Mouse (Mus musculus): ENCODE results near the gene Mrpl16.

The Mrpl16 gene

DNA sequence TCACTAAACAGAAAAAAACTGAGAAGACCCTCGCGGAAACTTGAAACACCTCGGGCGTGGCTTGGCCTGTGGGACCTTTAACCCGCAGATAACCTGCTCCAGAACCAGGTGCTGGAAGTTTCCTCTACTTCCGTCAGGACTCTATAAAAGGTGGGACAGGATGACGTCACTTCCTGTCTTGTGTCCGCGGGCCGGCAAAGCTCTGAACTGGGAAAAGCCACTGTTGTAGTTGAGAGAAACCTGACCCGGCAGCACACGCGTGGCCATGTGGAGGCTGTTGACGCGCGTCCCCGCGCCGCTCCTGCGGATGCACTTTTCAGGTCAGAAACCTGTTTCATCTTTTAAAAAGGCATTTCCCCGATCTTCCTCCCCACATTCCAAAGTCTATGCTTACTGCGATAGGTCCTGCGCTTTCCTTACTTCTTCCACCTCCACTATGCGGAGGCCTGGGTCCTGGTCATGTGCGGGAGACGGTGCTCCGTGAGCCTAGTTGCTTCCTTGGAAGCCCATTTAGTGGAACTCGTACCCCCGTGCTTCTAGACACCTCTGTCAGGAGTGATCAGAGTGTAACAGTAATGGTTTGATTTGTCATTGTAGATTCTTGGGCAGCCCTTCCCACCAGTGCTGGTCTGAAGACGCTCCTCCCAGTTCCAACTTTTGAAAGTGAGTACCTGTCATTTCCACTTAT is at the start of gene Mrpl16:
Mrpl16 (plus strand) TSS at position 187 of the 688 bp plus-strand sequence.
- peak; percentile 84 for DNase-seq

GRCm38 (mm10) chr19:11723870-11724269 is 46.3 kb upstream of the Mrpl16 start:
- DNase-seq, result no peak

DNA sequence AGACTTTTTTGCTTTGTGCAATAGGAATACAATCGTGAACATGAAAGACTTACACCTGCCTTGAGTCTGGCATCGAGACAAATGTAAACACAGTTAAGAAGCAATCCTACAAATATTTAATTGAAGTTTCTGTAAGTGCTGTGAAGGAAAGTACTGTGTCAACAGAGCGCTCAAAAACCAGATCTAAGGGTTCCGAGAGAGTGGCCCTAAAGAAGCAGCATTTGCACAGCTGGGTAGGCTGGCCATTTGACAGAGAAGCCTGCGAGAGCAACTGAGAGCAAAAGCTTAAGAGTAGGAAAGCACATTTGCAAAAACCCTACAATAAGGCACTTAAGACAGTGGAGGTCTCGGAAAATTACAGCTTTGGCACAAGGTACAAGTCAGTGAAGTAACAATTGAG is 45.9 kb upstream of the Mrpl16 start:
- DNase-seq, result no peak

DNA sequence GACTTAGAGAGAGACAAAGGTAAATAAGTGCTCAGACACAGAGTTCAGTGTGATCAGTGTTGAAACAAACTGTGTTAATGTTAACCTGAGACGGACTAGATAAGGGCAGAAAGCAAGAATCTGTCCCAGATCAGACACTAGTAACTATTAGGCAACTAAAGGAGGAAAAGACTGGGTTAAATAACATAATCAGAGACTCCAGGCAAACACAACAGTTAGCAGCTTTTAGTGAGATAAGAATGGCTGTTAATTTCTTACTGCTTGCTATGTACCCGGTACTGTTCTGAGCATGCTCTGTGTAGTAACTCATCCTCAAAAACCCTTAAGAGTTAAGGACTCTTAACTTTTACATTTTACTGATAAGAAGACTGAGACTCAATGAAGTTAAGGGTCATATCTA is 44.3 kb upstream of the Mrpl16 start:
- DNase-seq, result no peak

DNA sequence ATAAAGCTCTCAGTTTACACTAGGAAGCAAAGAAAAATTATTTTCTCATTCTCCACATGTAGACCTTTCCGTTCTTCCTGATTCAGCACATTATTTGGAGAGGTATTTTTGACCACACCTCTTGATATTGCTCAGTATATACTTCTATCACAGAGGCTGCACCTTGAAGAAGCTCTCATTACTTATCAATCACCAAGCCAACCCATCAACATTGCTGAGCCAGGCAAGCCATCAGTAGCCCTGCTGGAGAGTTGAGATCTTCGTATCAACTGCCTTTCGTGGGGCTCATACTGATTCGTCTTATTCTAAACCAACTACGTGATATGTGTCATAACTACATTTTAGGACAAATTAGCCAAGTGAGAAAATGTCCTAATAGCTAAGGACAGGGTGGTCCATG is 42.9 kb upstream of the Mrpl16 start:
- no peak for DNase-seq

DNA sequence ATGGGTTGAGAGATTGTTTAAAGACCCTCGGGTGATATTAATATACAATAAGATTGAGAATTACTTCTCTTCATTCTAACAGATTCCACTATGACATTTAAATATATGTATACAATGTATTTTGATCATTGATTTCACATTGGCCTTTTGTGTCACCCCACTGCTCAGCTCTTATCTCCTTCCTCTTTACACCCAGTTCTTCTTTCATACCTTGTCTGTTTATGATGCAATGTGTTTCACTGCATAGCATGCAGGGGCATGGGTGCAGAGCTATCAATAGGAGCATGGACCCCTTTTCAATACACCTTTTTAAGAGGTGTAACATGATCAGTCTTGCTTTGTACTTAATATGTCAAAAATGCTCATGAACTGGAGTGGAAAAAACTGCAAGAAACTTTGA is 39.9 kb upstream of the Mrpl16 start:
- no peak for DNase-seq

DNA sequence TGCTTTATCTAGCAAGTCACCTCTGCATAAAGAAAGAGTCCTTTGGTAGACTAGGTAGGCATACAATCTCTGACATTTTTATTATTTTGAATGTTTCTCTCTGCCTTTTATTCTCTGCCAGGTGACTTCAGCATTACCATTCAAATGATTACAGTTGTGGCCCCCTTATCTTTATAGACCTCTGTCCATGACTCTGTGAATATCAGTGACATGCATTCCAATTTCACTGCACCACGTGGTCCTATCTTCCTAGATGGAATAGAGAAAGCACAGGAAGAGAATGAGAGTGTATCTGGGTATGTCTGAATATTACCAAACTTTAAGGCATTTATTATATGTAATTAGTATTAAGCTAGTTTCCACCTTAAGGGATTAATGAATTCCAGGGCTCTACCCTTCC is 33.7 kb upstream of the Mrpl16 start:
- DNase-seq, result no peak

DNA sequence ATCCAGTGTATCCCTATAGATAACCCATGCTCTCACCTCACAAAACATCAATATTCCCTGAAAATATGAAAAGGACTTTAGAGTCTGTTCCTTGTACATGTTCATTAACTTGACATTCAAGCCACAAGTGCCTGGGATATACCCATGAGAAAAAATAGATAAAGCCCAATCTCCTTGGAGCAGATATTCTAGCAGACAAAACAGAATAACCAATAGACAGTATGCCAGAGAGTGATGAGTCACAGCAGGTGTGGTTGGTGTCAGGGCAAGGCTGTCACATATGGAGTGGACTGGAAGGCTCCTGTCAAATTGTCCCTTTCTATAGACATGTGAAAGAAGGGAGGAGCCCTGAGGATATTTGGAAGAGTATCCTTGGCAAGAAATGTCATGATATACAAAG is 24.5 kb upstream of the Mrpl16 start:
- no peak for DNase-seq

DNA sequence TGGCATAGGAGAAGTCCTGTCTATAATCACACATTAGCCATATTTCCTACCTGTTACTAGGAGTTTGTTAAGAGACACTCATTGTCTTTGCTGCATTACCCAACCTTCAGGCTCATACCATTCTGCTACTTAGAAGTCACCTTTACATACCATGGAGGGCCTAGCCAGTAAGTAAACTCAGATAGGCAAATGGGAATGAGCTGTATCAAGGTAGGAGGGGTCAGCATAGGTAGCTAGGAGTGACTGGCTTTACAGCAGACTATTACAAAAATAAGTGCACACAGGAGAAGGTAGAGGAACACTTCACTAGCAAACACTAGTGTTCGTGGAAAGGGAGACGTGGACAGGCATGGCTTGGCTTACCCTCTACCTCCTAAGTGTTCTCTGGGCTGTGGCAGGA is 22.9 kb upstream of the Mrpl16 start, which contains the start of gene Gif:
Gif (plus strand) TSS at position 257 of the 400 bp plus-strand sequence.
- no peak for DNase-seq

- no peak for DNase-seq
Measured at GRCm38 (mm10) chr19:11765059-11765458, 5.1 kb upstream of the Mrpl16 start.

DNA sequence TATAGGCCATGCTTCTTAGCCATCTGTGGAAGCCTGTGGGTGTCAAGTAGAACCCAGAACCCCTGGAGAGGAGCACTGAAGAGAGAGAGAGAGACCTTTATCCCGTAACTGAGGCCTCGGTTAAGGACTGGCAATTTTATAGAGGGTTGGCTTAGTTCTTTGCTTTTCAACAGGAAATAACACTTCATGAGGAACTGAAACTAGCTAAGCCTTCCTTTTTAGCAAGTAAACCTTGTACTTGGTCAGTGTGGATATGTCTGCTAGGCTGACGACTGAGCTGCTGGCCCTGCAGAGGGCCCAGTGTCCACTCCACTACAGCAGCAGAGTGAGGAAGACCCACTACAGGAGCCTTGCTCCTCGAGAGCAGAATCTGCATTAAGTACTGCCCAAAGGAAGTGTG is 3.8 kb upstream of the Mrpl16 start:
- no peak for DNase-seq

GRCm38 (mm10) chr19:11768163-11768562 is 2.0 kb upstream of the Mrpl16 start:
- no peak for DNase-seq

DNA sequence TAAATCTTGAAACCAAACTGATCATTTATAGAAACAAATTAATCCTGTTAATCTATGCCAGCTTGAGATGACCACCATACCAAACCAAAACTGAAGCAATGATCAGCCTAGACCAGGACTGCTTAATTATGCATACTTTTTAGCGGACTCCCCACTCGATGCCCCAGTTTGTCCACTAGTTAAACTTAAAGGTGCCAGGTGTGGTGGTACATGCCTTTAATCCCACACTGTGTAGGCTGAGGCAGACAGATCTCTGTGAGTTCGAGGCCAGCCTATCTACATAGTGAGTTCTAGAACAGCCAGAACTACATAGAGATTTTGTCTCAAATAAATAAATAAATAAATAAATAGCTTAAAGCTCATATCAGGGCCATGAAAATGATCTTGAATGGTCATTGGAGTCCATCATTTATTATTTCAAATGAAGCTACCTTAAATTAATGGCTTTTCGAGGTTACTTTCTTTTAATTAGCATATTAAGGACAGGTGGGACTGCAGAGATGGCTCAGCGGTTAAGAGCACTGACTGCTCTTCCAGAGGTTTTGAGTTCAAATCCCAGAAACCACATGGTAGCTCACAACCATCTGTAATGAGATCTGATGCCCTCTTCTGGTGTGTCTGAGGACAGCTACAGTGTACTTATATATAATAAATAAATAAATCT is 802 bp upstream of the Mrpl16 start:
- no peak for DNase-seq

DNA sequence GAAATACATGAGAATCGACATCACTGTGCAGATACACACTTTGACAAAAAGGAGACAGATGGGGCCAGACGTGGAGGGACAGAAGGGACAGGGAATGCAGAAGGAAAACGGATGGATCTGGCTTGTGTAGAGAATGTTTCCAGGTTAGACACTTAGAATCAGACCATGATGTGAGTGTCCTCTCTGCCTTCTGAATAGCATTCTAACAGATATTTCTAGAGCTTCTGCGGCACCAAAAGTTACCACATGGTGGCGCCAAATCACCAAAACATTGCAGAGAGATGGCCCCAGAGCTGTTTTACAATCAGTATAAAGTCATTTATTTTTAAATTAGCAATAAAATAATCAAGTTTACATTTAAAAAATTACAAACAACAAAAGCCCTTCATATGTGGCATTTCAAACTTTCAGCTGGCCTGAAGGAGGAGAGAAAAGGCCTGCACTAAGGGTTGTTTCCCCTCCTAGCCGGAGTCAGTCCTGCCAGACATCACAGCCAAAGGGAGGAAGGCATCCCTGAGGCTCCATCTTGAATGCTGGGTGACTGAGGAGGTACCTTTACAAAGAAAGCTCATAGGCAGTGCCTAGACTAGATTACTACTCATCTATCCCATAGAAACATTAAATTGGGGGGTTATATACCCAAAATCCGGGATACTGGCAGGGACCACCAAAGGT is 7.1 kb downstream of the Mrpl16 start:
- peak; percentile 63 for DNase-seq

GRCm38 (mm10) chr19:11785409-11786154 is 15.4 kb downstream of the Mrpl16 start:
- no peak for DNase-seq

DNA sequence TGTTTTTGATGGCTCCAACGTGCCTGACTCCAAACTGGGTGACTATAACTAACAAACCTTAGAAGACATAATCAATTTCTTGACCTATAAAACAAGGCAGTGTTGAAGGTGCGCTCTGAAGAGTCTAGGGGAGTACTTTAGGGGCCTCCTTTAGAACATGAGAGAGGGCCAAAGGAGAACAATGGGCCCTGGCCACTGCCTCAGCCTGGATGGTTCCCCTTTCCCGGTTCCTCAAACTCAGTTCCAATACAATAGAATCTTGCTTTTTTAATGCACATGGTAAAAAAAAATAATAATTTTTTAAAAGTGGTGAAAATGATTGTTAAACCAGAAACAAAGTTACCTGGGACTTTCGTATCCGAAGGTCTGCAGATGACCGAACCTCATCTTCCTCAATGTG is 17.6 kb downstream of the Mrpl16 start:
- DNase-seq, result no peak

- no peak for DNase-seq
Measured at GRCm38 (mm10) chr19:11788876-11789275, 18.7 kb downstream of the Mrpl16 start.

DNA sequence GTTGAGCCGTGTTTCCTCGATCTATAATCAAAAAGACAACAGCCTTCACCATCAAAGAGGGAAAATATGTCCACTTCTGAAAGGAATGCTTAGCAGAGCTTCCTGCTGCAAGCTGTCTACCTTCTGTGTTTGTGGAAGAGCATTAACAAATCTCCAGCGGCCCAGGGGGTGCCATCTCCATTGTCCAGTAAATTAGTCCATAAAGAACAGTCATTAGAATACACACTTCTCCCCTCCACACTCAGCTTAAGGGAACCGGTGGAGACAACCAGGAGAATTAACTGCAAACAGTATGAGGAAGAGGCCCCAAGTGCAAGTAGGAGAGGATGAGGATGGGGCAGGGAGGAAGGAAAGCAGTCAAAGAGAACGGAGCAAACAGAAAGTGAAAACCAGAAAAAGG is 21.6 kb downstream of the Mrpl16 start:
- DNase-seq, result no peak

- DNase-seq, result no peak
Measured at GRCm38 (mm10) chr19:11793741-11794359, 23.7 kb downstream of the Mrpl16 start.

GRCm38 (mm10) chr19:11794447-11794846 is 24.3 kb downstream of the Mrpl16 start:
- no peak for DNase-seq

DNA sequence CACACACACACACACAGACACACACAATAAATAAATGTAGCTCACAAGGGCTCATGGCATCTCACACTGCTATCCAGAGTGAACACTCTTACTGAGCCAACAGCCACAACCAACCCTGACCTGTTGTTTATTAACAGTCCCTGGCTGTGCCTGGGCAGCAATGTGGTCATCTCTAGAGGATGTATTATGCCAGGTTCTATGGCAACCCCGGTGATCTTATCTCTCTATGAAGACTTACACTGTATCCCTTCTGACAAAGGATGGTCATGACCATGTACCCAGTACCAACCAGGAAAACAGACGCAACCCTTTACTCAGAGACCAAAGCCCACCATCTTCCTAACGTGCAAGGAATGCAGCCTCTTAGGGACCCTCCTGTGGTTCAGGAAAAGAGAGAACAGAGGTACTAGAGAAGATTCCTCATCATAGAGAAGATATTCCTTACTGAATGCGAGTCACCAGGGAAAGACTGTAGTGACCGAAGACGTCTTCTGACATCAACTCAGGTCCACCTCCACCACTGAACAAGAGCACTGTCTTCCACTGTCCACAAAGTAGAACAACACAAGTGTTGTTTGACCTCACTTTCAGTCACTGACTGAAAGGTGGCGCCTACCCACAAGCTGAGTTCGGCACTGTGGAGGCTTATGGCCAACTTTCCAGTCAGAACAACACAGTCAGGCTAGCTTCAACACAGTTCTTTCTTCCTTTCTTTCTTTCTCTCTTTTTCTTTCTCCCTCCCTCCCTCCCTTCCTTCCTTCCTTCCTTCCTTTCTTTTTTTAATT is 30.5 kb downstream of the Mrpl16 start:
- DNase-seq, result no peak

GRCm38 (mm10) chr19:11804423-11804822 is 34.2 kb downstream of the Mrpl16 start:
- DNase-seq, result no peak
